ENCODE assay signal across 7 mouse cellular contexts in the genomic region with DNA sequence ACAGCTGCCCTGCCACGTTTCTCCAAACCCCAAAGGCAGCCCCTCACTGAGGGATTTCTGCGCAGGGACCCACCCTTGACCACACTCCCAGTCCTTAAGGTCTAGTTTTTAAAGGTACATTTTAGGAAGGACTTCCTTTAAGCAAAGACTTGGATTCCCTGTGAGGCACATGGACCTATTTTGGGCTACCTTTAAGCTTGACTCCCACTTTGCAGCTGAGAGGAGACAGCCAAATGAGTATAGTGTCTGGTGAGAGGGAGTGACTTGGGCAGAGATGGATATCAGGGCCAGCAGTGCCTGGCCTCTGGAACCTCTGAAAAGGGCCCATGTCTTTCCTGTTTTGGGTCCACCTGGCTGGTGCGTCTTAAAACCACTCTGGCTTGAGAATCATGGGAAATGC. TPM values are rescaled to one million over a fixed set of nuclear protein-coding genes. Genes with fewer than 3 reads are reported as not detected.
DNase-seq lines count a peak whose midpoint lies in the region; ATAC-seq and TF ChIP-seq lines count a peak whose summit lies in the region.

No protein-coding gene starts in this region.

- H3K27me3 ChIP-seq in megakaryocyte, embryonic 14.5 days (replicated peaks), result peaks cover 57% of the 10 kb centered on the region
- no peaks in the 10 kb centered on the region for H3K27me3 ChIP-seq in forebrain, embryonic 16.5 days (replicated peaks; ENCODE audit: control insufficient read depth, insufficient read depth, low read length)
- peaks cover 62% of the 10 kb centered on the region for H3K27me3 ChIP-seq in liver, embryonic 12.5 days (replicated peaks)
- H3K27me3 ChIP-seq in stomach, postnatal 0 days (ENCODE audit: control insufficient read depth, insufficient read depth, low read length), result no peaks in the 10 kb centered on the region

- H3K4me2 ChIP-seq in forebrain, embryonic 16.5 days (ENCODE audit: low read length), result peak overlapping the region; percentile 50
- peak overlapping the region; percentile 93 for H3K4me2 ChIP-seq in liver, embryonic 12.5 days
- H3K4me2 ChIP-seq in stomach, postnatal 0 days (replicated peaks; ENCODE audit: low read depth), result peak overlapping the region; percentile 89

- no peak for ATAC-seq in megakaryocyte, adult 5-6 weeks (ENCODE audit: poor library complexity, severe bottlenecking)
- ATAC-seq in forebrain, embryonic 16.5 days, result no peak
- ATAC-seq in liver, embryonic 12.5 days, result no peak
- no peak for ATAC-seq in stomach, postnatal 0 days (ENCODE audit: low FRiP score, low TSS enrichment)

- H3K9ac ChIP-seq in forebrain, embryonic 16.5 days (replicated peaks; ENCODE audit: low read depth, low read length), result peak overlapping the region; percentile 50
- H3K9ac ChIP-seq in liver, embryonic 12.5 days, result peak overlapping the region; percentile 58
- H3K9ac ChIP-seq in stomach, postnatal 0 days (ENCODE audit: low read length), result peak overlapping the region; percentile 58

- no peak for TF ChIP-seq CTCF in stomach, postnatal 0 days (IDR thresholded peaks at IDR 0.05; ENCODE audit: low read depth)

- DNase-seq in stomach, postnatal 0 days (ENCODE audit: low spot score), result no peak
- DNase-seq in left cerebral cortex, postnatal 4 days, result no peak
- DNase-seq in spleen, adult 18-20 months, result no peak

- WGBS in forebrain, embryonic 16.5 days, result 31% methylated on average over 3 of the region's 3 CpGs
- 20% methylated on average over 3 of the region's 3 CpGs for WGBS in liver, embryonic 12.5 days (ENCODE audit: insufficient replicate concordance)
- 43% methylated on average over 3 of the region's 3 CpGs for WGBS in stomach, postnatal 0 days

- H3K4me1 ChIP-seq in megakaryocyte, embryonic 14.5 days, result peaks cover 19% of the 10 kb centered on the region
- H3K4me1 ChIP-seq in forebrain, embryonic 16.5 days (replicated peaks; ENCODE audit: control insufficient read depth, insufficient read depth, low read length), result peaks cover 13% of the 10 kb centered on the region
- peaks cover 19% of the 10 kb centered on the region for H3K4me1 ChIP-seq in liver, embryonic 12.5 days
- H3K4me1 ChIP-seq in stomach, postnatal 0 days (replicated peaks; ENCODE audit: control insufficient read depth, insufficient read depth), result no peaks in the 10 kb centered on the region

- peak overlapping the region; percentile 89 for H3K4me3 ChIP-seq in megakaryocyte, embryonic 14.5 days (replicated peaks)
- peak overlapping the region; percentile 34; the same call in 1 of the 2 replicates for H3K4me3 ChIP-seq in forebrain, embryonic 16.5 days (replicated peaks; ENCODE audit: low read length)
- peak overlapping the region; percentile 54 for H3K4me3 ChIP-seq in liver, embryonic 12.5 days
- H3K4me3 ChIP-seq in stomach, postnatal 0 days (ENCODE audit: low read depth, low read length), result peak overlapping the region; percentile 46

- H3K36me3 ChIP-seq in megakaryocyte, embryonic 14.5 days (replicated peaks; ENCODE audit: low read length), result peaks cover 49% of the 10 kb centered on the region
- H3K36me3 ChIP-seq in forebrain, embryonic 16.5 days (ENCODE audit: control insufficient read depth, insufficient read depth), result peaks cover 61% of the 10 kb centered on the region
- H3K36me3 ChIP-seq in liver, embryonic 12.5 days, result peaks cover 44% of the 10 kb centered on the region
- peaks cover 17% of the 10 kb centered on the region for H3K36me3 ChIP-seq in stomach, postnatal 0 days (ENCODE audit: control insufficient read depth, insufficient read depth, low read length)

- TF ChIP-seq EP300 in stomach, postnatal 0 days (optimal IDR thresholded peaks at IDR 0.05), result no peak

- no peaks in the 10 kb centered on the region for H3K9me3 ChIP-seq in megakaryocyte, embryonic 14.5 days
- H3K9me3 ChIP-seq in forebrain, embryonic 16.5 days (ENCODE audit: control insufficient read depth, low read length), result no peaks in the 10 kb centered on the region
- H3K9me3 ChIP-seq in liver, embryonic 12.5 days (replicated peaks), result no peaks in the 10 kb centered on the region
- no peaks in the 10 kb centered on the region for H3K9me3 ChIP-seq in stomach, postnatal 0 days (ENCODE audit: control insufficient read depth, low read length)

- intact Hi-C loops in left cerebral cortex, postnatal 4 days (cut with DNase I), result no loop called here

- H3K27ac ChIP-seq in forebrain, embryonic 16.5 days (ENCODE audit: low read length), result peak overlapping the region; percentile 20; the same call in 1 of the 2 replicates
- no peak overlapping the region for H3K27ac ChIP-seq in liver, embryonic 12.5 days
- H3K27ac ChIP-seq in stomach, postnatal 0 days (replicated peaks), result no peak overlapping the region

RNA-seq across cellular contexts. Expression of gene Ptprs, which starts 50.3 kb away (rescaled TPM):
- polyA plus RNA-seq in megakaryocyte, embryonic 14.5 days (2012; ENCODE audit: insufficient read depth, low replicate concordance), result 24.6 and 26.9 TPM in 2 replicates
- 18.1 and 18.6 TPM in 2 replicates for total RNA-seq in megakaryocyte, adult 5-6 weeks (2015)
- total RNA-seq in megakaryocyte, adult 5-6 weeks (2017), result 17.3 and 52.6 TPM in 2 replicates
- 359 and 391 TPM in 2 replicates for polyA plus RNA-seq in forebrain, embryonic 16.5 days (2015; fragmentation: Nextera tagmentation; extraction: Ambion mirVana)
- polyA plus RNA-seq in liver, embryonic 12.5 days (2016; fragmentation: Nextera tagmentation; extraction: Ambion mirVana), result 19.3 and 21.2 TPM in 2 replicates
- 22.2 and 22.8 TPM in 2 replicates for polyA plus RNA-seq in stomach, postnatal 0 days (2015; fragmentation: Nextera tagmentation; extraction: Ambion mirVana)
- 100 to 1,000 TPM; 821 to 872 TPM for total RNA-seq in left cerebral cortex, postnatal 4 days (2021)

Comparison
In these comparisons a context has a peak if more than half of its experiments do, and no peak if none do; other contexts are left out.
1. H3K4me3 ChIP-seq: peak in every context shown above with its lines; median percentile 89 in megakaryocyte, embryonic 14.5 days; 54 in liver, embryonic 12.5 days; 46 in stomach, postnatal 0 days; 34 in forebrain, embryonic 16.5 days.
2. RNA of gene Ptprs, which starts 50.3 kb away (polyA plus RNA-seq): 359 to 391 TPM in forebrain, embryonic 16.5 days; 24.6 to 26.9 TPM in megakaryocyte, embryonic 14.5 days, 22.2 to 22.8 TPM in stomach, postnatal 0 days and 19.3 to 21.2 TPM in liver, embryonic 12.5 days; every median in the first group is over 10 times any median in the second.
3. Peak in every context shown above with its lines, with median percentiles within 50 percentile points of each other: H3K4me2 ChIP-seq and H3K9ac ChIP-seq.